Mouse (Mus musculus) retina, postnatal 7 days (tissue): Measurements from ENCODE around the gene Hoxd3.

Experiments
- DNase-seq: peaks from one replicate; pipeline ENCODE4 v3.0.0-alpha.2; 2012; ENCODE audit warnings: low read depth, low spot score

The Hoxd3 gene

GRCm38 (mm10) chr2:74728303-74728680 is 16.6 kb downstream of the Hoxd3 start:
- no peak for DNase-seq

- no peak for DNase-seq
These were observed 18.6 kb downstream of the Hoxd3 start for GRCm38 (mm10) chr2:74730331-74730730.

GRCm38 (mm10) chr2:74731055-74731454 is 19.3 kb downstream of the Hoxd3 start:
- DNase-seq, result no peak

GRCm38 (mm10) chr2:74731799-74732512 is 20.2 kb downstream of the Hoxd3 start:
- DNase-seq, result no peak

DNA sequence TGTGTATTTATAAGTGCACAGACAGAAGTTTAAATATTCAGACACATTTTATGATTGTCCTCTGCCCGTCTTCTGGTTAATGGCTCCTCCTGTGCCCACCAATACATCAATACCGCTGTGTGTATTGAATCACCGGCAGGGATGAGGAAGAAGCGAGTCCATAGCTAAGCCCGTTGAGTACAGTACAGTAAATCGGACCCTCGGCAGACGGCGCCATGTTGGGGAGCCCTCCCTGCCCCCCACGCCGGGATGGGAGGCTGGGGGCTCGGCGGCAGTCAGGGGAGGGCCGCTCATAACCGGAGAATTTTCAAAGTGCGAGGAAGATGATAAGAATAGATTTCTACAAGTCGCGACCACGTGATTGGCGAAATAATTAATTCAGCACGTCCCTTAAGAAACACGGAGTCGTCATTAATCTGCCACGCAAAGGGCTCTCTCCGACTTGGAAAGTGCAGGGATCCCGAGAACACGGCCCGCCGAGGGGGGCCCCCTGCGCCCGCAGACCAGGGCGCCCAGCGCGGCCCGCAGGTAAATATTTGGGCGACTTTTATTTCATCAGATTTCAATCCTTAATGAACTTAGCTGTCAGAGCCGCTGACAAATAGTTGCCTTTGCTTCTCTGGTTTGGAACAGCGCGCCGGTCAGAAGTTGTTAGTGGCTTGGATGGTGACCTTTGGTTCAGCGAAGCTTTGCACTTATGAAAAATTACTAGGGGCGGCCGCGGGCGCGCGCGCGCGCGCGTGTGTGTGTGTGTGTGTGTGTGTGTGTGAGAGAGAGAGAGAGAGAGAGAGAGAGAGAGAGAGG is 21.0 kb downstream of the Hoxd3 start:
- no peak for DNase-seq

DNA sequence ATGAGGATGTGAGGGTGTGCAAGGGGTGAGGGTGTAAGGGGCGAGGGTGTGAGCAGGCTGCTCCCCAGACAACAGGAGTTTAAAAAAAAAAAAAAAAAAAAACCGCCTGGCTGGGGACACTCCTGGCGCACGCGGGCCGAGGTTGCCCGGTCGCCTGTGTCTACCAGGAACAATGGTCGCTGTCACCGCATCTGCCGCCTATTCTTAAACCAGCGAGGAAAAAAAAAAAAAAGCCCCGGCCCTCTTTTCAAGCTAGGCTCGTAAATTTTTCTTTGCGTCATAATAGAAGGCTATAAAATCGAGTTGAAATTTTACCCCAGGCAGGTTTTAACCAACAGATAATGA is 21.6 kb downstream of the Hoxd3 start:
- no peak for DNase-seq

GRCm38 (mm10) chr2:74733765-74734164 is 22.0 kb downstream of the Hoxd3 start:
- no peak for DNase-seq

- no peak for DNase-seq
These were observed 22.7 kb downstream of the Hoxd3 start for GRCm38 (mm10) chr2:74734451-74734850.

- DNase-seq, result no peak
These were observed 23.5 kb downstream of the Hoxd3 start for GRCm38 (mm10) chr2:74734996-74735811.

DNA sequence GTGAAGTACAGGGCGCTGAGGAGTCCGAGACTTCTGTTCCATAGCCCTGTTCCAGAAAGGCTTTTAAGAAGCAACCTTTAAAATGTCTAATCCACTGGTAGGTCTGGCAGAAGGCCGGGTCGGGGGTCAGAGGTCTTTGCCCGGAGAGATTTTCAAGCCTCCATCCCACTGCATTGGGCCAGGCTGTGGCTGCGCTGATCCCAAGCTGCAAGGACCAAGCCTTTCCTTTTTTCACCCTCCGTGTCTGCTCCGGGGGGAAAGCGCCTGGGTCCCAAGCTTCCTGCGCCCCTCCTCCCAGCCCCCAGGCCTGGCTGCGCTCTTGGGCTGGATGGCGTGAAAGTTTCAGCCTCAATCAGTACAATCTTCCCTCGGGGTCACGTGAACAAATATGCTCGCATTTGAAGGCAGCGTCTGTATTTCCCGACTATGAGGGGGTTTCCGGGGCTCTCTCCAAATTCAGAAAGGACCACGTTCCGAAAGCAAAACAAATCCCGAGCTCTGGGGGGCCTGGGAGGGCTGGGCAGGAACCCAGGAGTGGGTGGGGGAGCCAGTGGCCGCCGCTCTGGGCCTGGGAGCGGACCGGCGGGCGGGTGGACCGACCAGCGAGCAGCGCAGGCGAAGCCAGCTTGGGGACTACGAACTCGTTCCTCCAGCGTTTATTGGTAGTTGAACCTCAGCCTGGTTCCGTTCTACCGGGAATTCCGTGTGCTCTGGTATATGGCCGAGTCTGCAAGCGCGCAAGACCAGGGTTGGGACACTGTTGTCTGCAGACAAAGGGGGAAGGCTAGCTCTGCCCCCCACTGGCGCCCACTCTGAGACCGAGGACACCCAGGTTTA is 24.3 kb downstream of the Hoxd3 start:
- no peak for DNase-seq

DNA sequence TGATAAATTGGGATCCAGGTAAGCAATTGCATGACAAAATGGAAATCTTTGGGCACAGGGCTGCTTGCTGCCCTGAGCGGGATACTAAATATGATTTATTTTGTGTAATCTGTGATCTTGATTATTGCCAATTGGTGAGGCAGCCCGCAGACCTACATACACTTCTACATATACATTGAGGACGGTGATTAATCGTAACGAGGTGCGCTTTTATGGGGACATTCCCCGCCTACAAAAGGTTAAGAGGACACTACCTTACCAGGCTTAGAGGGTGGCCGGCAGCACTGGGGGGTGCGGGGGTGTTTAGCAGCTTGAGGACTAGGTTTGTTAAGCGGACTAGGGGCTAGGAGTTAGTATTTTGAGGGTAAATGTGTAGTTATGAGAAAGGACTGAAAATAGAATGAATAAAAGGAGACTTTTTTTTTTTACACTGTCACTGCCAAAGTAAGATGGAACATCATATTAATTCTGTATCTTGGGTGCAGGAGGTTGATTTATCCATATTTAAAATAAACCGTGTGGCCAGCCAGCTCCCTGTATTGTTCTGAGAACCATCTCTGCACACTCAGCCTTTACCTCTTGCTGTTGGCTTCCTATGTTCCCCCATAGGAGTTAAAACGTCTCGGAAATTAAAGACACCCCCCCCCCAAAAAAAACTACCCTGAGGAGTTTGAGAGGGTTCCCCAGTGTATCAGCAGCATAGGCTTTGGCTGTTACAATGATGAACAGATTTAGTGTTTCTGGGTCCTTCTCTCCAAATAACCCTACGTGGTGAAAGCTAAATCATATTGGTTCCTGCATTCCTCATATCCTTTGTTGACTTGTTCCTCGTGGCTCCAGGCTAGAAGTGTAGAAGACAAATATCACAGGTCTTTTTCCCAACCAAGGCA is 25.2 kb downstream of the Hoxd3 start:
- DNase-seq, result no peak

GRCm38 (mm10) chr2:74737578-74738070 is 25.9 kb downstream of the Hoxd3 start:
- no peak for DNase-seq

DNA sequence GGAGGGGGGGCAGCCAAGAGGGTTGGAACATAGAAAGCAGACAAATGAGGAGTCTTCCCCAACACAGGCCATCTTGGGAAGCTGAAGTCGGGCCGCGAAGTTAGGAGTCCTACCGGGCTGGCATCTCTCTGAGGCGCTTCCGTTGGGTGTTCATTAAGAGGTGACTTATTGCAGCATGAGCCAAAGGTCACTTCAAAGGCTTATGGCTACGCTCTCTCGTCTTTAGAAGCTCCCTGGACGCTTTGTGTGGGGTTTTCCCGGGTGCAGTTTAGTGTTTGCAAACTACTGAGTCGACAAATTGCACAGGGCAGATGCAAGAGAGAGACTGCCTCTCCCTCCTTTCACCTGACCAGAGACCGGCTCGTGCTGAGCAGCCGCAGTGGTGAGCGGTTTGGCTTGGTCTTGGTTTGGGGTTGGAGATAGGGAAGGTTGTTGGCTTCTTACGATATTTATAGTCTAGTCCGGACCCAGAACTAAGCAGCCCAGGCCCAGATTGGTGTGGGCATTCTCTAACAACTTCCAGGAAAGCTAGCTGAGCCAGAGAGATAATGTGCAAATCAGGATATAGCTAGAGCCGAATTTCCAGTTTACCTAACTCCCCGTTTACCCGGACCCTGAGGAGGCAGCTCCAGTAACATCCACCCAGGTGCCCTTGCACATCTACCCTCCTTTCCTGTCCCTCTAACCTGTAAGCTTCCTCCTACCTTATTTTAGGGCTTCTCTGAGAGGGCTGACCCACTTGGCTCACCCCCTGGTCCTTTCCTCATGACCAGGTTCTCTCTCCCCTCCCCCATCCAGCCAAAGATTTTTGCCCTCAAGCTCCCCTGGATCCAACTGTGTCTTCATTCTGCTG is 27.1 kb downstream of the Hoxd3 start:
- no peak for DNase-seq

- DNase-seq, result no peak
These were observed 27.7 kb downstream of the Hoxd3 start for GRCm38 (mm10) chr2:74739476-74739800.

- no peak for DNase-seq
These were observed 28.1 kb downstream of the Hoxd3 start for GRCm38 (mm10) chr2:74739869-74740268.

GRCm38 (mm10) chr2:74740311-74741091 is 28.8 kb downstream of the Hoxd3 start:
- DNase-seq, result no peak

- no peak for DNase-seq
These were observed 29.7 kb downstream of the Hoxd3 start for GRCm38 (mm10) chr2:74741252-74741978.

- DNase-seq, result no peak
These were observed 30.2 kb downstream of the Hoxd3 start for GRCm38 (mm10) chr2:74741979-74742277.
